Comparison of ENCODE assay signal across 15 mouse cellular contexts in genomic region chr2:38359811-38360210, GRCm38 (mm10). TPM values are rescaled to one million over a fixed set of nuclear protein-coding genes. Genes with fewer than 3 reads are reported as not detected.
DNase-seq lines count a peak whose midpoint lies in the region; ATAC-seq and TF ChIP-seq lines count a peak whose summit lies in the region.
"Had no signal": no experiment of that assay in that cellular context is flagged by ENCODE, and none has a peak within 500 bp of the region (broad histone marks: within the 10 kb centered on the region; RNA-seq: fewer than 3 reads in every experiment).

No protein-coding gene starts in this region.

- DNase-seq in adrenal gland, adult 2 months = peak; percentile 12
- no peak for DNase-seq in adrenal gland, postnatal 4 days (ENCODE audit: low spot score in 2 of 2)
- peak; percentile 42 for DNase-seq in lung, adult 2 months
- no peak for DNase-seq in lung, postnatal 10 days
- no peak for DNase-seq in frontal cortex, postnatal 10 days (ENCODE audit: low spot score in 2 of 2)
- DNase-seq in kidney, adult 11 months = no peak
- DNase-seq: adrenal gland, postnatal 14 days; liver had no signal

- 12% methylated on average over 13 of the region's 13 CpGs for WGBS in lung, adult 2 months
- 17% methylated on average over 13 of the region's 13 CpGs for WGBS in forebrain, embryonic 13.5 days
- WGBS in midbrain, embryonic 16.5 days = 10% methylated on average over 13 of the region's 13 CpGs

- H3K4me1 ChIP-seq in lung, adult 2 months (ENCODE audit: control insufficient read depth, insufficient read depth, low read length) = no peaks in the 10 kb centered on the region
- peaks cover 93% of the 10 kb centered on the region for H3K4me1 ChIP-seq in forebrain, embryonic 13.5 days
- H3K4me1 ChIP-seq in midbrain, embryonic 16.5 days (ENCODE audit: control insufficient read depth, insufficient read depth, low read length) = peaks cover 3% of the 10 kb centered on the region

- peak overlapping the region; percentile 78 for H3K27ac ChIP-seq in forebrain, embryonic 13.5 days
- H3K27ac ChIP-seq in midbrain, embryonic 16.5 days (ENCODE audit: low read length) = peak overlapping the region; percentile 11; the same call in 1 of the 2 replicates
- H3K27ac ChIP-seq: heart, embryonic 13.5 days; hindbrain, postnatal 0 days; kidney, postnatal 0 days had no signal

- H3K9me3 ChIP-seq in forebrain, embryonic 13.5 days (replicated peaks) = no peaks in the 10 kb centered on the region
- H3K9me3 ChIP-seq in midbrain, embryonic 16.5 days (replicated peaks; ENCODE audit: control insufficient read depth, low read length, poor library complexity, severe bottlenecking) = no peaks in the 10 kb centered on the region
- H3K9me3 ChIP-seq: heart, embryonic 13.5 days had no signal

- no peak overlapping the region for H3K4me3 ChIP-seq in lung, adult 2 months (replicated peaks; ENCODE audit: extremely low read depth, low read depth, low read length)
- H3K4me3 ChIP-seq in forebrain, embryonic 13.5 days = peak overlapping the region; percentile 91
- peak overlapping the region; percentile 57; the same call in 1 of the 2 replicates for H3K4me3 ChIP-seq in midbrain, embryonic 16.5 days (ENCODE audit: low read depth, low read length)
- H3K4me3 ChIP-seq: erythroblast, embryonic 14.5 days; heart, embryonic 13.5 days had no signal

- peaks cover 72% of the 10 kb centered on the region for H3K36me3 ChIP-seq in forebrain, embryonic 13.5 days (ENCODE audit: poor library complexity, severe bottlenecking)
- H3K36me3 ChIP-seq in midbrain, embryonic 16.5 days (ENCODE audit: control insufficient read depth, insufficient read depth, low read length) = no peaks in the 10 kb centered on the region
- H3K36me3 ChIP-seq: heart, embryonic 13.5 days had no signal

- H3K27me3 ChIP-seq in forebrain, embryonic 13.5 days = peaks cover 18% of the 10 kb centered on the region
- H3K27me3 ChIP-seq in midbrain, embryonic 16.5 days (ENCODE audit: control insufficient read depth, insufficient read depth, low read depth, low read length) = peaks cover 34% of the 10 kb centered on the region

- H3K4me2 ChIP-seq in forebrain, embryonic 13.5 days = peak overlapping the region; percentile 93
- peak overlapping the region; percentile 77 for H3K4me2 ChIP-seq in midbrain, embryonic 16.5 days (ENCODE audit: low read length)
- H3K4me2 ChIP-seq: heart, embryonic 13.5 days had no signal

- no peak for TF ChIP-seq CTCF in lung, adult 2 months (IDR thresholded peaks at IDR 0.05; ENCODE audit: insufficient read depth, low read length)

- no peak for ATAC-seq in forebrain, embryonic 13.5 days
- ATAC-seq in midbrain, embryonic 16.5 days = no peak
- ATAC-seq: hindbrain, postnatal 0 days had no signal

- TF ChIP-seq POLR2A in lung, adult 2 months (IDR thresholded peaks at IDR 0.05; ENCODE audit: borderline replicate concordance, extremely low read depth, low read depth, low read length) = no peak

- peak overlapping the region; percentile 100 for H3K9ac ChIP-seq in forebrain, embryonic 13.5 days
- H3K9ac ChIP-seq in midbrain, embryonic 16.5 days (ENCODE audit: low read depth, low read length) = no peak overlapping the region
- H3K9ac ChIP-seq: heart, embryonic 13.5 days had no signal

RNA-seq across cellular contexts. Expression of gene Lhx2, which starts 20.7 kb away (rescaled TPM):
- not detected for total RNA-seq in adrenal gland, adult 2 months (2021)
- 0.07 TPM in 1 of 2 replicates, not detected in the other for polyA plus RNA-seq in adrenal gland, adult 2 months (2012; rRNA removed)
- 1 to 10 TPM in 1 of 2 experiments, under 1 TPM in 1; 0.39 to 1.2 TPM for total RNA-seq in adrenal gland, postnatal 4 days (2021)
- not detected in 2 replicates for polyA plus RNA-seq in lung, adult 2 months (2012; rRNA removed)
- 153 and 167 TPM in 2 replicates for polyA plus RNA-seq in forebrain, embryonic 13.5 days (2015; fragmentation: Nextera tagmentation; extraction: Ambion mirVana)
- 37.1 and 44.3 TPM in 2 replicates for polyA plus RNA-seq in midbrain, embryonic 16.5 days (2015; fragmentation: Nextera tagmentation; extraction: Ambion mirVana)
- total RNA-seq: common myeloid progenitor, adult 5-6 weeks had no signal

Comparison
In these comparisons a context has a peak if more than half of its experiments do, and no peak if none do; other contexts are left out.
1. DNase-seq: peak in adrenal gland, adult 2 months (single experiment) and lung, adult 2 months (single experiment); none in adrenal gland, postnatal 4 days (0 of 2), lung, postnatal 10 days (single experiment), frontal cortex, postnatal 10 days (0 of 2) and kidney, adult 11 months (single experiment).
2. RNA of gene Lhx2, which starts 20.7 kb away (polyA plus RNA-seq): 153 to 167 TPM in forebrain, embryonic 13.5 days and 37.1 to 44.3 TPM in midbrain, embryonic 16.5 days; not detected in lung, adult 2 months and 0.07 TPM in adrenal gland, adult 2 months; every median in the first group is over 10 times any median in the second.